Mouse (Mus musculus) thymus, postnatal 0 days (tissue): ENCODE data around the gene 4930524N10Rik. TPM values are rescaled to one million over a fixed set of nuclear protein-coding genes. Genes with fewer than 3 reads are reported as not detected.

ENCODE experiments used
- DNase-seq: peaks from one replicate; pipeline ENCODE4 v3.0.0-alpha.2; 2015; ENCODE audit warnings: low spot score
- polyA plus RNA-seq: library from polyadenylated mRNA; unstranded; fragments of >200 nt; fragmentation: Nextera tagmentation; extraction: Ambion mirVana; gene quantifications from 2 replicates; pipeline ENCODE4 v1.2.1, GENCODE M21; 2015

Gene 4930524N10Rik
- not detected in 2 replicates for polyA plus RNA-seq

DNA sequence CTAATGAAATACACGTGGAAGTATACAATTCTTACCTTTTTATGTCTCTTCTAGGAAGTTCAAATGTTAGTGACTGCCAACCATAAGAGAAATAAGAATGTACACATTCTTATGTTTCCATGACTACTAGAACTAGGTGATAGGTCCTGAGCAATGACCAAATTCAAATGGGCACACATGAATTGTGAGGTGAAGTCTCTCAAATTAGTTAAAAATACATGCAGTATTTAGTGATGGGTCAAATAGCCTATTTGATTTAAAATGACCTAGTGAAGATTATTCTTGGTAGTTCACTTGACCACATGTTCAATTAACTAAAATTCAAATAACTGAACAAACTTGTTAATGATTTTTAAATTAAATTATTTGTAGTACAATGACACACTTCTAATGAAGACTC lies at the start of gene 4930524N10Rik:
4930524N10Rik (minus strand) TSS at position 101 of the 400 bp plus-strand sequence.
- DNase-seq = no peak

DNA sequence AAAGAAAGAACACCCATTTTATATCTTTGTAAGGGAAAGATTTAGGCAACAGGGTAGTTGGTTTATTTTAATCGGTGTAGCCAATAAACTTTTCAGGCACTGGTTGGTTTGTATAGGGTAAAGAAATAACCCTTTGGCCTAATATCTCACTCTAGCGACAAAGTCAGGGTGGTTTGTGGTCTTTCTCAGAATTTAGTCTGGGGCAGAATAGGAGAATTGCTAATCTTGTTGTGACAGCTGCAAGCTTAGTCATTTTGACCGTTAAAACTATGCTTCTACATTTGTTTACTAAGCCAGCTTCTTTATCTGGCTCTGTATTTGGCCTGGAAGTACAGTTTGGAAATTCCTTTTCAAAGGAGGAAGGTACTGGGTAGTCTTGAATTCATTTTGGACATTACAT lies 6.8 kb upstream of the 4930524N10Rik start:
- no peak for DNase-seq

DNA sequence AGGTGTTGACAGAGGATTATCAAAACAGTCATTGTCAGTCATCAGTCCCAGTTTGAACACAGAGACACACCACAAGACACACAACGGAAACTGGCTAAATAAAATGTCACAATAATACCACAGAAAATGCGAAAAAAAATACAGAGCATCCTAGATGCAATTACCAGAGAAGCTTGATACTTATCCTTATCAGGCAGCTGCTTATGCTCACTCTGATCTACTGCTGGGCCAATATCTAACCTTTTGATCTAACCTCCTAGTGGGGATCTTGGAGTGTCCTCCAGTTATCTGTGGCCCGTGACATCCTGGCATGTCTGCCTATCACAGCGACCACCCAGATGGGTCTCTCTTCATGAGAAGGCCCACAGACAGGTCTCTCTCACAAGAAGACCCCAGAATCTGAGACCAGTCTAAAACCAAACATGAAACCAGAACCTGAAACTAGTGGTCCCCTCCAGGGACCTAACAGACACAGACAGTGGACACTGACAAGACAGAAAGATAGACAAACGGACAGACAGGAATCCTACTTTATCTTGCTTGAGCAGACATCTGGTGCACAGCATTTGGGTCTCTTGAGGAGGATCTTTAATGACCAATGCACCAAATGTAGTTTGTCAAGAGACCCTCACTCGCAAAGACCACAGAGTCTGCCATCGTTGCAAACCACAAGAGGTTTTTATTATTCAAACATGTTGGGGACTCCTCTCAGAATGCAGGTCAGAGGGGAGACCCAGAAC lies 6.3 kb upstream of the 4930524N10Rik start:
- DNase-seq = no peak

DNA sequence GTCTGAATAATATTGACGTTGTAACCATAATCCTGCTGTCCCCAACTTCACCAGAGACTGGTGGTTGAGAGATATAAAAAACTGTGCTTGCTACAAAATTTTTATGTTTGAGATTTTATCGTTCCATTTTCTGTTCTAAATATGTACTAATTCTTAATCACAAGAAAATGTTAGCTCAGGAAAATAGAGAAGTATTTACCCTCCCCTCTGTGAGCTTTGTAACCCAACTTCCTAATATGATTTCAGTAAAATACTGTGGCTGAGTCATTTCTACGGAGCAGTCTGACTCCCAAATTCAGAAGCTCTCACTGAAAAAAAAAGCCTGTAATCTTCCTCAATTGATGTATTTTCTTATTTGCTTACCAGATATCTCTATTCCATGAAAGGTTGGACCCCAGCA lies 4.7 kb upstream of the 4930524N10Rik start:
- no peak for DNase-seq

Other genes with a start within 250 kb of the 4930524N10Rik start
- gene Gm15140, start 222.7 kb downstream of the 4930524N10Rik start, polyA plus RNA-seq = not detected in 2 replicates
- gene Samt4, start 138.6 kb upstream of the 4930524N10Rik start, polyA plus RNA-seq = not detected in 2 replicates
- gene Samt2, start 236.0 kb upstream of the 4930524N10Rik start, polyA plus RNA-seq = not detected in 2 replicates